Mouse (Mus musculus): ENCODE data around the gene Cdc42bpg. TPM values are rescaled to one million over a fixed set of nuclear protein-coding genes. Genes with fewer than 3 reads are reported as not detected.

Cdc42bpg gene
- polyA plus RNA-seq, 2 experiments, result 2.0 to 15.2 TPM

DNA sequence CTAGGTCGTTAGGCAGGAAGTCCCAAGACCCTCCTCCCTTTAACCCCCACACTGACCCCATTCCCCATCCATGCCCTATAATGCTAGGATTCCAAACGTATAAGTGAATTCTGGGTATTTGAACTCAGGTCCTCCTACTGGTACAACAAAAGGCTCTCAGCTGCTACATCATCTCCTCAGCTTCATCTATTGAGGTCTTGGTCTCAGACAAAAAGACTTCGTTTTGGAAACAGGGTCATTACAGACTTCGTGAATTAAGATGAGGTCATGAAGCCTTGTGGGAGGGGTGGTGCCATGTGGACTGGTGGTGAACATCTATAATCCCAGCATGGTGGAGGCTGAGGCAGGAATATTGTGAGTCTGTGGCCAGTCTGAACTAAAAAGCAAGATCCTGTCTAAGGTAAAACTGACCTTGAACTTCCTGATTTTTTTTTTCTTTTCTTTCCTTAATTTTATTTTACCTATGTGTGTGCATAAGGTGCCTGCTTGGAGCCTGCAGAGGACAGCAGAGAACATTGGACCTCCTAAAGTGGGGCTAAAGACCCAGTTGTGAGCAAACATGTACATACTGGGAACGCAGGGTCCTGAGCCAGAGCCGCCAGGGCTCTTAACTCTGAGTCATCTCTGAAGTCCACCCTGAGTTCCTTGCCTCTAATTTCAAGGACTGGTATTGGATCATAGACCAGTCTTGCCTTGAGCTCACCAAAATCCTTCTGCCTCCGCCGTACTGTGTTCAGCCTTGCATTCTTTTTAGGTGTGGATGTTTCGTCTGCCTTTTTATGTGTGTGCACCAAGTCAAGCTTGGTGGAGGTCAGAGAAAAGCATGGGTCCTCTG is 27.7 kb downstream of the Cdc42bpg start:
- TF ChIP-seq POLR2A (IDR thresholded peaks at IDR 0.05; ENCODE audit: borderline replicate concordance, extremely low read depth, insufficient read depth, insufficient read length), result no peak
- H3K27ac ChIP-seq (replicated peaks; ENCODE audit: low read depth, low read length), result peak overlapping the region; percentile 71
- DNase-seq (ENCODE audit: low spot score) (no peak), ATAC-seq (ENCODE audit: low FRiP score, low read depth) (no peak; the same call in 1 of the 2 replicates)
- peaks cover 24% of the 10 kb centered on the region for H3K36me3 ChIP-seq (ENCODE audit: control insufficient read depth, insufficient read depth, low read length)
- peaks cover 14% of the 10 kb centered on the region for H3K4me1 ChIP-seq (ENCODE audit: control insufficient read depth, insufficient read depth, low read length)
- H3K9ac ChIP-seq (ENCODE audit: low read depth, low read length, severe bottlenecking), result peak overlapping the region; percentile 2; the same call in 1 of the 2 replicates
- WGBS, result 58% methylated on average over 9 of the region's 9 CpGs
- H3K4me3 ChIP-seq (replicated peaks; ENCODE audit: low read length), result peak overlapping the region; percentile 87
- no peaks in the 10 kb centered on the region for H3K9me3 ChIP-seq (ENCODE audit: control insufficient read depth, low read length)
- H3K27me3 ChIP-seq (ENCODE audit: control insufficient read depth, insufficient read depth, low read length), result no peaks in the 10 kb centered on the region
- peak overlapping the region; percentile 75 for H3K4me2 ChIP-seq (replicated peaks; ENCODE audit: low read depth, low read length, severe bottlenecking)

DNA sequence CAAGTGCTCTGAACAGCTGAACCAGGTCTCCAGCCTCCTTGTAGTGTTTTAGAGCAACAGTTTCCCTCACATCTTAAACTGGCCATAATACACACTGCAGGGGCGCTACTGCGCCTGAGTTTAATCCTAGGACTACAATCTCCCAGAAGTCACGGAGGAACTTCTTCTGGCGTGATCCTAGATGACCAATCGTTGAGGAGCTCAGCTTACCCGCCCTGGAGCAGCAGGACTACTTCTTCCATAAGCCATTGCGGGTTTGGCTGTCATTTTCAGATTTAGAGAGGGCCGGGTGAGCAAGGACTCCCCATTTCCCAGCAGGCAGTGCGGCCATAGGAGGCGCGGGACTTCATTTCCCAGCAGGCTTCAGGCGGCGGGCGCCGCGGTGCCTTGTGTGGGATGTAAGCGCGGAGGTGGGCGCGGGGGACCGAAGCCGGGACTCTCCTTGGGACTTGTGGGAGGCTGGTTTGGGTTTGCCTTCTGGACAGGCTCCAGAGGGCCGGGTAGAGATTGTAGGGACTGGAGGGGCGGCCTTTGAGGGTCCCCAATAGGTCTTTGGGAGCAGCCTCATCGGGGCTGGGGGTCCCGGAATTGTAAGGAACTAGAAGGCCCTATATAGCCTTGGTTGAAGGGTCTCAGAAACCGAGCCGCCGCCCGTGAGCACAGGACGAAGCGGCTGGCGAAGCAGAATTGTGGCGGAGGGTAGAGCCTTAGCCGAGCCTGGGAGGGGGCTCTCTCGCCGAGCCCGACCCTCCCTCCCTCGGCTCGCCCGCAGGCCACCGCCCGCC is 28.6 kb downstream of the Cdc42bpg start, which contains the start of gene Men1:
Gene Men1 (plus strand): TSS at position 307 of the 785 bp plus-strand sequence.
- H3K4me3 ChIP-seq (replicated peaks; ENCODE audit: low read length), result peak within 1 kb of the TSS; percentile 87
- WGBS, result 1% methylated on average over 32 of the region's 43 CpGs
- H3K4me2 ChIP-seq (replicated peaks; ENCODE audit: low read depth, low read length, severe bottlenecking), result peak within 1 kb of the TSS; percentile 75
- H3K9me3 ChIP-seq (ENCODE audit: control insufficient read depth, low read length), result no peaks in the 10 kb centered on the region
- ATAC-seq (ENCODE audit: low FRiP score, low read depth) (peak; percentile 95), DNase-seq (ENCODE audit: low spot score) (peak; percentile 97)
- H3K9ac ChIP-seq (ENCODE audit: low read depth, low read length, severe bottlenecking), result peak within 1 kb of the TSS; percentile 83
- peaks cover 14% of the 10 kb centered on the region for H3K4me1 ChIP-seq (ENCODE audit: control insufficient read depth, insufficient read depth, low read length)
- H3K36me3 ChIP-seq (ENCODE audit: control insufficient read depth, insufficient read depth, low read length), result peaks cover 33% of the 10 kb centered on the region
- no peaks in the 10 kb centered on the region for H3K27me3 ChIP-seq (ENCODE audit: control insufficient read depth, insufficient read depth, low read length)
- peak within 1 kb of the TSS; percentile 73 for H3K27ac ChIP-seq (replicated peaks; ENCODE audit: low read depth, low read length)
- TF ChIP-seq POLR2A (IDR thresholded peaks at IDR 0.05; ENCODE audit: borderline replicate concordance, extremely low read depth, insufficient read depth, insufficient read length), result peak; percentile 50; the same call in 1 of the 2 replicates

- Histone ChIP-seq H3K4me3 (replicated peaks; ENCODE audit: low read length) (peak overlapping the region; percentile 87), H3K9me3 (ENCODE audit: control insufficient read depth, low read length) (no peaks in the 10 kb centered on the region), H3K27me3 (ENCODE audit: control insufficient read depth, insufficient read depth, low read length) (no peaks in the 10 kb centered on the region), H3K27ac (replicated peaks; ENCODE audit: low read depth, low read length) (peak overlapping the region; percentile 73), H3K4me2 (replicated peaks; ENCODE audit: low read depth, low read length, severe bottlenecking) (peak overlapping the region; percentile 75), H3K36me3 (ENCODE audit: control insufficient read depth, insufficient read depth, low read length) (peaks cover 39% of the 10 kb centered on the region), H3K9ac (ENCODE audit: low read depth, low read length, severe bottlenecking) (peak overlapping the region; percentile 83), H3K4me1 (ENCODE audit: control insufficient read depth, insufficient read depth, low read length) (peaks cover 15% of the 10 kb centered on the region)
- no peak for TF ChIP-seq POLR2A (IDR thresholded peaks at IDR 0.05; ENCODE audit: borderline replicate concordance, extremely low read depth, insufficient read depth, insufficient read length)
- DNase-seq (ENCODE audit: low spot score) (no peak), ATAC-seq (ENCODE audit: low FRiP score, low read depth) (no peak)
- under 1% methylated on average over 18 of the region's 25 CpGs for WGBS
Observed at GRCm38 (mm10) chr19:6335458-6335827, 29.2 kb downstream of the Cdc42bpg start.

DNA sequence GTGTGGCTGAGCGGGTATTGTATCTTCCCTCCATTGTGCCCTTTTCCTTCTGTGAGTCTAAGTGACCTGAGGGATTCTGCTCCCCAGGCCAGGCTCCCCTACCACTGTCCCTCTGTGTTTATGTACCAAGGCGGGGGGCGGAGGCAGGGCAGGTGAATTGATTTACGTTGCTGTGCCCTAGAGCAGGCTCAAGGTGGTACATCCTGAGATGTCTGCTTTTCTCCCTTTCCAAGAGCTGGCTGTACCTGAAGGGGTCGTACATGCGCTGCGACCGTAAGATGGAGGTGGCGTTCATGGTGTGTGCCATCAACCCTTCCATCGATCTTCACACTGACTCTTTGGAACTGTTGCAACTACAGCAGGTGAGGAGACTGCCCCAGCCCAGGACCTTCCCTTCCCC is 30.7 kb downstream of the Cdc42bpg start:
- Histone ChIP-seq H3K9me3 (ENCODE audit: control insufficient read depth, low read length) (no peaks in the 10 kb centered on the region), H3K4me3 (replicated peaks; ENCODE audit: low read length) (peak overlapping the region; percentile 87; the same call in 1 of the 2 replicates), H3K4me2 (replicated peaks; ENCODE audit: low read depth, low read length, severe bottlenecking) (peak overlapping the region; percentile 75; the same call in 1 of the 2 replicates), H3K27me3 (ENCODE audit: control insufficient read depth, insufficient read depth, low read length) (no peaks in the 10 kb centered on the region), H3K36me3 (ENCODE audit: control insufficient read depth, insufficient read depth, low read length) (peaks cover 41% of the 10 kb centered on the region), H3K27ac (replicated peaks; ENCODE audit: low read depth, low read length) (no peak overlapping the region), H3K4me1 (ENCODE audit: control insufficient read depth, insufficient read depth, low read length) (peaks cover 20% of the 10 kb centered on the region), H3K9ac (ENCODE audit: low read depth, low read length, severe bottlenecking) (peak overlapping the region; percentile 83; the same call in 1 of the 2 replicates)
- TF ChIP-seq POLR2A (IDR thresholded peaks at IDR 0.05; ENCODE audit: borderline replicate concordance, extremely low read depth, insufficient read depth, insufficient read length), result no peak
- no peak for DNase-seq (ENCODE audit: low spot score)
- no peak for ATAC-seq (ENCODE audit: low FRiP score, low read depth)
- 86% methylated on average over 10 of the region's 10 CpGs for WGBS

GRCm38 (mm10) chr19:6338171-6338570 is 31.9 kb downstream of the Cdc42bpg start:
- no peak overlapping the region for H3K9ac ChIP-seq (ENCODE audit: low read depth, low read length, severe bottlenecking)
- TF ChIP-seq POLR2A (IDR thresholded peaks at IDR 0.05; ENCODE audit: borderline replicate concordance, extremely low read depth, insufficient read depth, insufficient read length), result no peak
- peaks cover 20% of the 10 kb centered on the region for H3K4me1 ChIP-seq (ENCODE audit: control insufficient read depth, insufficient read depth, low read length)
- H3K9me3 ChIP-seq (ENCODE audit: control insufficient read depth, low read length), result no peaks in the 10 kb centered on the region
- no peak overlapping the region for H3K4me2 ChIP-seq (replicated peaks; ENCODE audit: low read depth, low read length, severe bottlenecking)
- no peak overlapping the region for H3K27ac ChIP-seq (replicated peaks; ENCODE audit: low read depth, low read length)
- no peaks in the 10 kb centered on the region for H3K27me3 ChIP-seq (ENCODE audit: control insufficient read depth, insufficient read depth, low read length)
- no peak for DNase-seq (ENCODE audit: low spot score)
- ATAC-seq (ENCODE audit: low FRiP score, low read depth), result no peak
- H3K4me3 ChIP-seq (replicated peaks; ENCODE audit: low read length), result no peak overlapping the region
- peaks cover 42% of the 10 kb centered on the region for H3K36me3 ChIP-seq (ENCODE audit: control insufficient read depth, insufficient read depth, low read length)
- 95% methylated on average over 7 of the region's 7 CpGs for WGBS
